Mouse (Mus musculus) adrenal gland, adult 2 months (tissue): Measurements from ENCODE around the gene Smap1. TPM values are rescaled to one million over a fixed set of nuclear protein-coding genes. Genes with fewer than 3 reads are reported as not detected.

ENCODE experiments used
- DNase-seq: peaks from one replicate; pipeline ENCODE4 v3.0.0; 2021
- polyA plus RNA-seq: library from polyadenylated mRNA; depleted of rRNA; stranded (reverse); fragments of >200 nt; gene quantifications from 2 replicates; pipeline ENCODE4 v1.2.3, GENCODE M21; 2012; rRNA removed
- total RNA-seq, 2 experiments: library from RNA; stranded (reverse); gene quantifications; 2 replicates each; pipeline ENCODE4 v1.2.3; 2021

Gene Smap1
- total and polyA plus RNA-seq, 3 experiments: 34.4 to 96.9 (median 56.6) TPM

GRCm38 (mm10) chr1:23834819-23835218 is 87.3 kb downstream of the Smap1 start:
- DNase-seq: no peak

- DNase-seq: no peak
These were observed 87.9 kb downstream of the Smap1 start for GRCm38 (mm10) chr1:23834246-23834645.

GRCm38 (mm10) chr1:23826887-23827758 is 95.0 kb downstream of the Smap1 start:
- peak; percentile 27 for DNase-seq

- DNase-seq: no peak
These were observed 100.5 kb downstream of the Smap1 start for GRCm38 (mm10) chr1:23821615-23822014.

- DNase-seq: no peak
These were observed 123.8 kb downstream of the Smap1 start for GRCm38 (mm10) chr1:23798306-23798705.

Other genes starting within 250 kb of the Smap1 start
- gene B3gat2, start 160.6 kb downstream of the Smap1 start, total RNA-seq: not detected
- gene B3gat2, start 160.6 kb downstream of the Smap1 start, polyA plus RNA-seq: not detected in 2 replicates
- 10 to 100 TPM; 46.8 to 69.4 TPM for gene Sdhaf4, start 83.3 kb upstream of the Smap1 start, total RNA-seq
- 1.7 and 2.7 TPM in 2 replicates for gene Sdhaf4, start 83.3 kb upstream of the Smap1 start, polyA plus RNA-seq
- gene Fam135a, start 178.0 kb upstream of the Smap1 start, total RNA-seq: 10 to 100 TPM; 15.2 to 18.6 TPM
- 2.9 TPM in 2 replicates for gene Fam135a, start 178.0 kb upstream of the Smap1 start, polyA plus RNA-seq